Mouse (Mus musculus): ENCODE results near the gene Uso1.
"Not testable (repeated sequence)": the region's sequence is repeated elsewhere in the genome, so short reads cannot be mapped to it uniquely, and the experiment has no call there.

Uso1 gene

DNA sequence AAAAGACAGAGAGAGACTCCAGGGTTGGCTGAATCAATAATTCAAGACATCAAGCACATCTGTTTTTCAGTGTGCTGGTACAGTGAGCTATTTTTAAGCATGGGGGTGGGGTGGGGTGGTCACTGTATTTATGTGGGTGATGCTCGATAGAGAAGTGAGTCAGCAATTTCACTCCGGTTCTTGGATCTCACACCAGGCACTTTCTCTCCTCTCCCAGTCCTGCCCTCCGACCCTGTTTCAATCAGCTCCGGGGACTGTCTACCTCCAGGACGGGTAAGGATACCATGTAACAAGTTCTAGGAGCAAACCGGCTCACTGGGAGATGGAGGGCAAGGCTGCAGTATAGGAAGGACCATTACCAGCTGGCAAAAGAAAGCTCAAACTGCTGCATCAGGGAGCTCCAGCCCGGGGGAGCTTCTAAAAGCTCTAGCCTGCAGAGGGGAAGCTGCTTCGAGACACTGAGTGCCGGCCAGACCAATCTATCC is 10.6 kb upstream of the Uso1 start:
- DNase-seq (ENCODE audit: low read depth): no peak

- no peak for DNase-seq (ENCODE audit: low read depth)
Measured at GRCm38 (mm10) chr5:92127751-92128150, 10.0 kb upstream of the Uso1 start.

DNA sequence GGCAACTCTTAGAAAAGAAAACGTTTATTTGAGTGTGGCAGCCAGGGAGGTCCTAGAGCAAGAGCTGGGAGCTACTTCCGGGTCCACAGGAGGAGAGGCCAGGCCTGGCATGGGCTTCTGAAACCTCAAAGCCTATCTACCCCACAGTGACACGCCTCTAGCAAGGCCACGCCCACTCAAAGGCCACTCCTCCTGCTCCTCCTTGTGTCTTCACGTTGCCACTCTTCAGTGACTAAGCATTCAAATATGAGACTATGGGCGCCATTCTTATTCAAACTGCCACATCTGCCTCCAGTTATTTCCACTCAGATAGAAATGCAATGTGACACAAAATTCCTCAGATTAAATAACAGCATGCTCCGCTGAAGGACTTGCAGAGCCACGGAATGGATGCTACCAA is 9.2 kb upstream of the Uso1 start:
- peak; percentile 48 for DNase-seq (ENCODE audit: low read depth)

- no peak for DNase-seq (ENCODE audit: low read depth)
Measured at GRCm38 (mm10) chr5:92129321-92129768, 8.4 kb upstream of the Uso1 start.

DNA sequence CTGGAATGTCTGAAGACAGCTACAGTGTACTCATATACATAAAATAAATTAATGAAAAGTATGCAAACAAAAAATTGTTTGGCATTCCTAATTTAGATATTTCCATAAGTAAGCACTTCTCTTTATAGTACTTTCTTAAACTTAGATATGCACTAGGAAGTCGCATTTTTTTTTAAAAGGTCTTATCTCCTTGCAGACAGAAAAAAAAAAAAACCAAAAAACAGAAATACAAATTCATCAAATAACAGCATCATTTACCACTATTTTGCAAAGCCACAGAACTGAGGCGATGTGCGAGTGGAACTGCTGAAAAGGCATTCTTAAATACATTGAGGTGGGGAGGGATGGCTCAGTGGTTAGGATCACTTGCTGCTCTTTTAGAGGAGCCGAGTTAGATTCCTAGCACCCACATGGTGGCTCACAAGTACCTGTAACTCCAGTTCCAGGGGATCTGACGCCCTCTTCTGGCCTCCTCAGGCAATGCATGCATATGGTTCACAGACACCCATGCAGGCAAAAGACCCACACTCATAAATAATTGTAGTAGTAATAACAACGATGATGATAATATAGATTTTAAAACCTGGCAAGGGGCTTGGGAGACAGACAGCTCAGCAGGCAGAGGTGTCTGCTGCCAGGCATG is 7.6 kb upstream of the Uso1 start:
- DNase-seq (ENCODE audit: low read depth): no peak

- DNase-seq (ENCODE audit: low read depth): no peak
Measured at GRCm38 (mm10) chr5:92132127-92132526, 5.6 kb upstream of the Uso1 start.

DNA sequence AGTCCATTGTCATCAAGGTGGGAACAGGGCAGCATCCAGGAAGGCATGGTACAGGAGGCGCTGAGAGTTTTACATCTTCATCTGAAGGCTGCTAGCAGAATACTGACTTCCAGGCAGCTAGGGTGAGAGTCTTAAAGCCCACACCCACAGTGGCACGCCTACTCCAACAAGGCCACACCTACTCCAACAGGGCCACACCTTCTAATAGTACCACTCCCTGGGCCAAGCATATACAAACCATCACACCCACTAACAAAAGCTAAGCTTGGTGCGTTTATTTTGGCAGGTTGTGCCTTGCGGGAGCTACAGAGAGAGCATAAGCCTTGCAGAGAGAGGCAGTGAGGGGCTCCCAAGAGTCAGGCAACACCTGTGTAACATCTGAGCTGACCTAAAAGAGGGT is 4.7 kb upstream of the Uso1 start:
- not testable (repeated sequence) for DNase-seq (ENCODE audit: low read depth)

DNA sequence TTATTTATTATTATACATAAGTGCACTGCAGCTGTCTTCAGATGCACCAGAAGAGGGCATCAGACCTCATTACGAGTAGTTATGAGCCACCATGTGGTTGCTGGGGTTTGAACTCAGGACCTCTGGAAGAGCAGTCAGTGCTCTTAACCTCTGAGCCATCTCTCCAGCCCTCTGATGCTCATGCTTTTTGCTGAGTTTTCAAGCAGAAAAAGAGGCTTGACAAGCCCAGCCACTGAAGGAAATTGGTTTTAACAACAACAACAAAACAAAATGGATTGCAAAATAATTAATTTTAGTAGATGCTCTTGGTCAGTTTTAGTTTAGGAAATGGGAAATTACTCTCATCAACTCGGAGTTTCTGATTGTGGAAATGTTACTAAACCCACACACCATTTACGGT is 2.8 kb upstream of the Uso1 start:
- no peak for DNase-seq (ENCODE audit: low read depth)

DNA sequence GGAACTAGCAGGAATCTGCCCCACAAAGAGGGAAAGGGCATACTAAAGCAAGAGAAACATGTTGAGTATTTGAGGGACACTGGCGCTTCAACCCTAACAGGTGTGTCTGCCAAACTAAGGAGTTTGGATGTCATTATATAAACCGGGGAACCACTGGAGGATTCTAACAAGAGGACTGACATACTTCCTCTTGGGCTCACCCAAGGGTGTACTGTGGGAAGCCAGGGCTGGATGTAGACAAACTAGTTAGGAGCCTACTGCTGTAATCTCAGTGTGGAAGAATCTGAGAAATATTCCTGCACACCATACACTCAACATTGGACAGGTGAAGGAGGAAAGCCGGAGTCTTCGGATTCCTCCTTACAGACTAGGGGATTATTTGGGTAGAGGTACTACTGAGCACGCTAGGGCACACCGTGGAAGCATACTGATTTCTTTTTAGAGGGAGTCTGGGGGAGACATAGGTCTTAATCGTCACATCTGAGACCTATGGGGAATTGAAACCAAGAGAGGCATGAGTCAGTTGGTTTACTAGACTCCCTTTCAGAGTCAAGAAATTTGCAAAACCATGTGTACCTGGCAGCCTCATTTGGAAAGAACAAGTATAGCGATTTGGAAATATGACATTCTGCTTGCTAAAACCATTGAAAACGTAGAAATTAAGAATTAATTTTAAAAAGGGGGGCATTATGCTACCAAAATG is 1.1 kb upstream of the Uso1 start:
- DNase-seq (ENCODE audit: low read depth): no peak

DNA sequence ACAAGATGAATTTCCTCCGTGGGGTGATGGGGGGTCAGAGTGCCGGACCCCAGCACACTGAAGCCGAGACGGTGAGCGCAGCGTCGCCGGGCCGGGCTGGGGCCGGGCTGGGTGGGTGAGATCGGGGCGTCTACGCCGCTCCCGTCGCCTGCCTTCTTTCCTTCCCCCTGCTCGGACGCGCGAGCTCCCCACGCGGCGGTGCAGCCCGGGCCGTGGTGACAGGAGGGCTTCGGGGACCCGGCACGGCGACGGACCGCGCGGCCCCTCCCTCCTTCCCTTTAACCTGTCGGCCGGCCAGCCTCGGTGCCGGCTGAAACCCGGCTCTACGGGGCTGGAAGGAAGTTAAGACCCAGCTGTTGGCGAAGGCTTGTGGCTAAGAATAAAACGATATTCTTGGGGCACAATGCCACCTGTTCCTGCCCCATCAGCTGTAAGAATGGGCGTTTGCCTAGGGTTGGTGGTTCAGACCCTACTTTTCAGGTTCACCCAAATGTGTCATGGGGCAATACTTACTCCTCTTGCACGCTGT is 419 bp downstream of the Uso1 start:
- DNase-seq (ENCODE audit: low read depth): peak; percentile 63

DNA sequence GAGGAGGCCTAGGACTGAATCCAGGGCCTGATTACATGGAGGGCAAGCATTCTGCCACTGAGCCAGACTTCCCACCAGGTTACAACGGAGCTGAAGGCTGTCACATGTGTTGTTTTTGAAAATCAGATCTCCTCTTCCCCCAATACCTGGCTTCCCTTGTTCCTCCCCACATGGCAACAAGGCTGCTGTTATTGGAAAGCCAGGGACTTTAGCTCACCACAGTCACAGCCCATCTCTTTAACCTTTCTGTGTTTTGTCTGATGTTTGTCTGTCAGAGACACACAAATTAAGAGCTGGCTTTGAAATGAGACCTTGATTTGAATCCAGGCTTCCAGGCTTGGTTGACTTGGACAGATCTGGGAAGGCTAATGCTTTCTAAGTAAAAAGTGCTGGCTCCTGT is 1.5 kb downstream of the Uso1 start:
- no peak for DNase-seq (ENCODE audit: low read depth)

DNA sequence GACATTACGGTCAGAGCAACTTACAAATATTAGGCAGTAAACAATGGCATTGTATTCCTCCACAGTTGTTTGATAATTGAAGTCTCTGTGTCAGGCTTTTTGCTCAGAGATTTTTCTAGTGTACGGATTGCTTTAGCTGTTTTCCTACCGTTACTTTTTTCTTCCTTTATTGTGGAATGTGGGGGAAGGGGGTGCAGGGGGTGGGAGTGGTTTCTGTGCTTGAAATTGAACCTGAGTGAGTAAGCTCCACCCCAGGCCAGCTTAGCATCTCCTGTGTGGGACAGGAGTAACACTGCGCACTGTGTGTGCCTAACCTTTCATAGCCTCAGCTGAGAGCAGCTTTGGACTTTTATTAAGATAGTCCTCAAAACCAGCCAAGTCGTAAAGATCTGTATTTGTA is 4.0 kb downstream of the Uso1 start:
- no peak for DNase-seq (ENCODE audit: low read depth)

DNA sequence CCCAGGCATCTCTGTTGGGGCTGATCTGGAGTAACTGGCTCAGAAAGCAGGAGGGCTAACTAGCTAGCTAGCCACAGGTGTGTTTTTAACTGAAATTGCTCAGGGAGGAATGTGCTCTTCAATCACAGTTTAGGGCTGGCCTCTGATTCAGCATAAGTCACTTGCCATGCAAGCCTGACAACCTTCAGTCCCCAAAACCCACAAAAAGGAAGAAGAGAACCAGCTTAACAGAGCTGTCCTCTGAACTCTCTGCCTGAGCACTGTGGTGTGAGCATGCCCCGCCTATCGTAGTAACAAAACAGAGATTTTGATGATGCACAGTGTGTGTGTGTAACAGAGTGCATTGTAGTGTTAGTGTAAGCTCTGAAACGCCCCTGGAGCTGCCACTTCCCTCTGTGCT is 4.7 kb downstream of the Uso1 start:
- DNase-seq (ENCODE audit: low read depth): peak; percentile 61

DNA sequence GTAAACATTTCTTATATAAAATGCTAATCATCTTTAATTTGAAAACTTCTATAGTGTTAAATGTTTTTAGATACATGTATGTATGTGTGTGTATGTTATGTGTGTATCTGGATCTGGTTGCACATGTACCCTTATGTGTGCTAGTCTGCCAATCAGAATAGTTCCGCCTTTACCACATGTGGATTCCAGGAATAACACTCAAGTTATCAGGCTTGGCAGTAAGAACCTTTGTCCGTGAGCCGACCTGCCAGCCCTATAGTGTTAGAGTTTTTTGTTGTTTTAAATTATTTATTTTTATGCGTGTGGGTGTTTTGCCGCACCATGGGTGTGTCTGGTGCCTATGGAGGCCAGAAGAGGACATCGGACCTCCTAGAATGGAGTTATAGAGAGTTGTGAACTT is 5.9 kb downstream of the Uso1 start:
- DNase-seq (ENCODE audit: low read depth): no peak

GRCm38 (mm10) chr5:92144954-92145708 is 7.4 kb downstream of the Uso1 start:
- no peak for DNase-seq (ENCODE audit: low read depth)

DNA sequence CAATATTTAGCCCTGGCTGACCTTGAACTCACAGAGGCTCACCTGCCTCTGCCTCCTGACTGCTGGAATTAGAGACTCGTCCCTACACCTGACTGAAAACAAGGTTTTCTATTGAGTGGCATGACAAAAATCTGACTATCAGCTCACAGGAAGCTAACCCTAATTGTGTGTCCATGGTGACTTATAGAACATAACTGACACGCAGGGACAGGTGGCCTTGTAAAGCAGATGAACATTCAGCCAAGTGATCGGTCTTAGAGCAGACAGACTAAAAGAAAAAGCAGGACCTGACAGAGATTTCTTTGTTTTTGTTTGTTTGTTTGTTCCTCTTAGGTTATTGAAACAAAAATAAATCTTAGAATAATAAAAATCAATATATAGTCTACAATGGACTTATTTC is 10.5 kb downstream of the Uso1 start:
- no peak for DNase-seq (ENCODE audit: low read depth)

DNA sequence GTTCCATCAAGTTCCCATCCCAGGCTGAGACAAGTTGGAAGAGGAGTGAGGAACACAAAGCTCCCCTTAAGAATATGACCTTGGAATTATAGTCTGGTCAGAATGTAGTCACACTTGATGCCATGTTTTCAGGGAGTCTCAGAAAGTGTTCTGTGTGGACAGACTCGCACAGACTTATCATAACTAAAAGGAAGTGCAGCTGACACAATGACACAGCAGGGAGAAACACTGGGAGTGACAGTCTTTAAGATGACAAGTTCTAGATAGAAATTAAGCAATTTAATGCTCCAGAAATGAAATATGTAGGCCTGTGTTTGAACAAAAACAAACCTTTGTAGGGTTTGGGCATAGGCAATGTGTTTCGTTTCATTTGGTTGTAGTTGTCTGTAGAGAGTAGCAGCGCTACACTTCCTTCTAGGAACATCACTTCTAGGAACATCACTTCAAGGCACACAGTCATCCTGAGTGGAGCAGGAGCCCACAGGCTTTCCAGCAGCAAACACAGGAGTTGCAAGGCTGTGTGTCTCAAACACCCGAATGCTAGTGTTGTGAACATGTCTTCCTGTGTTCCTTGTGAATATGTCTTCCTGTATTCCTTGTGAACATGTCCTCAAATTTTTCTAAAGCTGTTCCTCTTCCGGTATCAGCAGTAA is 11.7 kb downstream of the Uso1 start:
- DNase-seq (ENCODE audit: low read depth): no peak

- DNase-seq (ENCODE audit: low read depth): no peak
Measured at GRCm38 (mm10) chr5:92154861-92155260, 17.1 kb downstream of the Uso1 start.

DNA sequence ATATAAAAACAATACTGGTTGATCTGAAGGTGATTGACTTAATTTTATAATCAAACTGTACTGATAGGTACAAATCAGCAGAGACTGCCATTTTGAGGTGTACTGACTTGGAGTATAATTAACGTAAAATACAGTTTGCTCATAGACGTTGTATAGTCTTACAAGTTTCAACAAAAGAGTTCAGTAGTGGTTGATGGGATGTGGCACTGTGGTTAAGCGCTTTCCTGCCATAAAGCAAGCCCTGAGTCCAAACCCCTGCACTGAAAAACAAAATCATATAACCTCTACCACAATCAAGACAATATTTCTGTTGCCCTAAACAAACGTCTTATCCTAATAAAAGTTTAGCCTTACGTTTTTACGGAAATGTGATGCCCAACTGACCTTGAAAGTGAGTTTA is 28.2 kb downstream of the Uso1 start:
- DNase-seq (ENCODE audit: low read depth): peak; percentile 76

- peak; percentile 58 for DNase-seq (ENCODE audit: low read depth)
Measured at GRCm38 (mm10) chr5:92183071-92183830, 45.5 kb downstream of the Uso1 start.

- DNase-seq (ENCODE audit: low read depth): no peak
Measured at GRCm38 (mm10) chr5:92188881-92189483, 51.2 kb downstream of the Uso1 start.

Measured in naive thymus-derived CD4-positive, alpha-beta T cell, adult 2 months (primary cell).